Mouse (Mus musculus): ENCODE measurements at regions not wholly inside any gene's neighbourhood (a gene's known extent, or its start where the extent isn't known, plus 50 kb on each side); places are given as distances from the start of the nearest gene placed in this dataset.

DNA sequence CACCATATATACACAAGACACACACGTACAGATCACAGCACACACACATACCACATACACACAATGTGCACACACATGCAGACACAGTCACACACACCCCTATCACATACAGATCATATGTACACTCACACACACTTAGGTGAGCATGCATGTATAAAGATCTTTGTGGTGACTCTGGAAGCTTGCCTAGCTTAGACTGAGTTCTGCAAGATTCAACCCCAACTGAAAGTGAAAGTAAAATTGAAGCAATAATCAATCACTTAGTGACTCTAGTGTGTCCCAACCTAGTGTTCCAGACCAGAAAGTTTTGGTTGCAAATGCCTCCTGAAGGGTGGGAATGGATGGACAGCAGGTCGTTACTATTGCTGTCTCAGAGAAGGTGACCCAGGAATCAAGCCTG, 262.8 kb downstream of the Bcl11a start:
- no peak for DNase-seq (ENCODE audit: low spot score)

GRCm38 (mm10) chr11:24341650-24342049, 263.8 kb downstream of the Bcl11a start:
- DNase-seq (ENCODE audit: low spot score) = no peak

DNA sequence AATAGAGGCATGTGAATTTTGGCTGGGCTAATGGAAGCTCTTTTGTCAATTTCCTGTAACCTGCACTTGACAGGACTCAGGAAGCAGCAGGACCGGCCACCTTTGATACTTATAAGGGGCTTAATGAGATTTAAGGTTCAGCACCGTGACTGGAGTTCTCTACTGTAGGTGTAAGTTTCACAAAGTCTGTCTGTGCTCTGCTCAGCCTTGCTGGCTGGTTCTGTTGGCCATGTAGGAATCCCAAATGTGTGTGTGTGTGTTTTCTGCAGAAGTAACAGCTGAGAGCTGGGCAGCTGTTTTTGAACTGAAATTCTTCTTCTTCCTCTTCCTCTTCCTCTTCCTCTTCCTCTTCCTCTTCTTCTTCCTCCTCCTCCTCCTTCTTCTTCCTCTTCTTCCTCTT, 264.3 kb downstream of the Bcl11a start:
- no peak for DNase-seq (ENCODE audit: low spot score)

DNA sequence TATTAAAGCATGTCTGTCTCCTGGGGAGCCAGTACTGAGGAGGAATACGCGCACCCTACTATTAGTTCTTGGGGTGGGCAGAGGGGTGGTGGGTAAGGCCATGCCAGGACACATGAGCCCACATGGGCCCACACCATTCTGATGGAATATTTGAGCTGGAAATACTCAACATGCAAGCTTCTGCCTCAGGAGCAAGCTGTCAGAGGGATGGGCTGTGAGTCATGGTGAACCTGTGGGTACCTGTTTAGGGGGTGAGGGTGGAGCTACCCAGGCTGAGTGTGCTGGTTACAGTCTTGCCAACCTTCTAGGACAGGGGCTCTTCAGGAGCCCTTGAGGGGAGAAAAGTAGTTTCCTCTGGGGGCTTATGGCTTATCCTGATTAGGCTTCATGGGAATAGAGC, 264.9 kb downstream of the Bcl11a start:
- DNase-seq (ENCODE audit: low spot score) = no peak

DNA sequence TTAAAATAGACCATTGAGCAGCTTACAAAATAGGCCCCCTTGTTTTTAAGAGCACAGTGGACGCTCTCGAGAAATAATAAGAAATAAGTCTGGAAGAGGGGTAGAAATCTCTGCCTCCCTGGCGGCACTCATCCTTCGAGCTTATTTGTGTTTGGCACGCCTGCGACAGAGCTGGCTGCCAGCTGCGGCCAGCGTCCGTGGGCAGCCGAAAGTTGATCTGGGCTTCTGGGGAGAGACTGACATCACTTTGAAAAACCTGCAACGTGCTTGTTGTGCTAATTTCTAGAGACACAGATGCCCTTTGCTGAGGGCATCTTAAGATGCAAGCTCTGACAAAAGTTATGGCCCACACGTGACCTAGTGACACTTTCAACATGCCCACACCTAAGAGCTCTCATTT, 269.4 kb downstream of the Bcl11a start:
- no peak for DNase-seq (ENCODE audit: low spot score)

- no peak for DNase-seq (ENCODE audit: low spot score)
These were observed 270.9 kb downstream of the Bcl11a start for GRCm38 (mm10) chr11:24348741-24349140.

DNA sequence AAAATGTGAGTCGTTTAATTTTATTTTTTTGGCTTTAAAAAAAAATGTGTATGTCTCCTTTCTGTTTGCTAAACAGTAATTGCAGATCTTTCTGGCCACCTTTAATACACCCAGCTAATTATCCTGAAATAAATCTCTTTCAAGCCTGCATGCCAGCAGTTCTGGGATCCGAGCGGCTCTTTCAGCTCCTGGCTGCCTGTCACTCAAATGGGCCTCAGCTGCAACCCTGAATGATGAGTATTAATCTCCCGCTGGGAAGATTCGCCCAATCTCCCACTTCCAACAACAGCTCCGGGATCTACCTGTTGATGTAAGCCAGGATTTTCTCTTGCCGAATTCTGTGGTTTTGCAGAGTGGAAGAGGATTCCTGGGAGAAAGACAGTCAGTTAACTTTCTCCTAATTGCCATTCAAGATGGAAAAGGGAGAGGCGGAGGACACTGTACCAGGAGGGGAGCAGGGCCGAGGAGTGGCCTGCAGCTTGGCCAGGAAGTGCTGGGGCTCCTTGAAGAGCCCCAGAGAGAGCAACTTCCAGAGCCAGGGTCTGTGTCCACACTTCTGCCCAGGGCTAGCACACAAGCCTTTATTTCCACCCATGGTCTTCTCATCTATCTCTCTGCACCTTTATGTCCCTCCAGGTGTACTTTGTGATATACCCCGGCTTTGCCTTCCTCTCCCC, 272.2 kb downstream of the Bcl11a start:
- no peak for DNase-seq (ENCODE audit: low spot score)

GRCm38 (mm10) chr11:24350839-24351238, 273.0 kb downstream of the Bcl11a start:
- DNase-seq (ENCODE audit: low spot score) = no peak

- no peak for DNase-seq (ENCODE audit: low spot score)
These were observed 274.2 kb downstream of the Bcl11a start for GRCm38 (mm10) chr11:24352071-24352470.

- DNase-seq (ENCODE audit: low spot score) = no peak
These were observed 275.2 kb downstream of the Bcl11a start for GRCm38 (mm10) chr11:24353056-24353455.

- DNase-seq (ENCODE audit: low spot score) = no peak
These were observed 279.5 kb downstream of the Bcl11a start for GRCm38 (mm10) chr11:24357388-24357787.

DNA sequence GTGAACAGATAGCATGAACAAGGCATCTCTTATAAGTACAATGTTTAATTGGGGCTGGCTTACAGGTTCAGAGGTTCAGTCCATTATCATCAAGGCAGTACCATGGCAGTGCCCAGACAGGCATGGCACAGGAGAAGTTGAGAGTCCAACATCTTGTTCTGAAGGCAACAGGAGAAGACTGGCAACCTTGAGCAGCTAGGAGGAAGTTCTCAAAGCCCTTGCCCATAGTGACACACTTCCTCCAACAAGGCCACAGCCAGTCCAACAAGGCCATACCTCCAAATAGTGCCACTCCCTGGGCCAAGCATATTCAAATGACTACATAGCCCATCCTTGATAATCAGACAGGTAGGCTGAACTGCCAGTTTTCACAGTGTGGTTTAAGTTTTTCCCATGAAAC, 281.2 kb downstream of the Bcl11a start:
- no peak for DNase-seq (ENCODE audit: low spot score)

GRCm38 (mm10) chr11:24361998-24362687, 284.3 kb downstream of the Bcl11a start:
- DNase-seq (ENCODE audit: low spot score) = no peak

DNA sequence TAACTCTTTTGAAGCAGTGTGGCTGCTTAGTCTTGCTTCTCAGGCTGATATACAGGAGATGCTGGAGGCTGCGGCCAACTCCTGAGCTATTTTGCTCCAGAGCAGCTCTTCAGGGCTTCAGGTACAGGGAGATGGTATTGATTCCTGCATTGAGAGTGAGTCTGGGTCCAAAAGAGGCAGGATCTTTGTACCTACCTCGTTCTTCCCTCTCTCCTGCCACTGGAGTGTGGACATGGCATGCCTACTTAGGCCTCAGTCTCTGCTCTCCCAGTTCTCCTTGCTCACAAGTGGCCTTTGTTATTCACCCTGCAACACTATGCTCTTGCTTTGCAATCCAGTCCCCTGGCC, 284.8 kb downstream of the Bcl11a start:
- DNase-seq (ENCODE audit: low spot score) = no peak

DNA sequence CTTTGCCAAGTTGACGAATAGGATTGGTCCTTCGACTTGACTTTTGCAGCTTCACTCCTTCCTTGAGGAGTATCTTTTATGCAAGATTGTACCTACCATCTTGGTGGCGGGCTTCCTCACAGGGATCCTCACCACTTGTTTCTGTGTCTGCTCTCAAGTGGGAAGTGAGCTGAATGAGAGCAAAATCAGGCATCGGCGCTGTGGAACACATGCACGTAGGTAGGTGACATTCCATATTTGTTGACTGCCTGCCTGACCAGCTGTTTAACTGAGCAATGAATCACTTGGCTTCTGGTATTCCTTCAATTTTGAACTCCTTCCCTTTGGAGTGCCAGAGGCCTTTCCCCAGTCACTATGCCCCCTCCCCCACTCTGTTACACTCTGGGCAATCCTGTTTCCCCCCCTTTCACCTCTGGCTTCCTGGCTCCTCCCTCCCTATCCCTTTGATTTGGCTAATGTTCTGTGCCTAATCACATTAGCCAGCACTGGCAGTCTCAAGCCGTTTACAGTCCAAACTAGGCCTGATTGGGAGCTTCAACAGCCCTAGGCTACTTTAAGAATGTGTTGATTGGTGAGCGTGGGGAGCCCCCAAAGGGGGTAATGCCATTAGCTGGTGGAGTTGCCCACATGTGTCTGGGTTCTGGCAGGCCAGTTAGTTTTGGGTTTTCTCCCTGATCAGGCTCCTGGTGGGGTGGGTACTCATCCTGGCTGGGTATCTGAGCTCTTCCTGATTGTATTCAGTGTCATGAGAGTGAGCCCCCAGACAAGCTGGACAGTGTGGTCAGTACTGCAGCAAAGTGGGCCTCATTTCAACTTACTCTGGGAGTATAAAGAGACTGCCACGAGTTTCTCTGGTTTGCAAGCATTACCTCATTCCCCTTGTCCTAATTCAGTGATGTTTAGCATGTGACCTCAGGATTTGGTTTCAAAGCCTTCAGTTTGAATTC, 285.8 kb downstream of the Bcl11a start:
- no peak for DNase-seq (ENCODE audit: low spot score)

DNA sequence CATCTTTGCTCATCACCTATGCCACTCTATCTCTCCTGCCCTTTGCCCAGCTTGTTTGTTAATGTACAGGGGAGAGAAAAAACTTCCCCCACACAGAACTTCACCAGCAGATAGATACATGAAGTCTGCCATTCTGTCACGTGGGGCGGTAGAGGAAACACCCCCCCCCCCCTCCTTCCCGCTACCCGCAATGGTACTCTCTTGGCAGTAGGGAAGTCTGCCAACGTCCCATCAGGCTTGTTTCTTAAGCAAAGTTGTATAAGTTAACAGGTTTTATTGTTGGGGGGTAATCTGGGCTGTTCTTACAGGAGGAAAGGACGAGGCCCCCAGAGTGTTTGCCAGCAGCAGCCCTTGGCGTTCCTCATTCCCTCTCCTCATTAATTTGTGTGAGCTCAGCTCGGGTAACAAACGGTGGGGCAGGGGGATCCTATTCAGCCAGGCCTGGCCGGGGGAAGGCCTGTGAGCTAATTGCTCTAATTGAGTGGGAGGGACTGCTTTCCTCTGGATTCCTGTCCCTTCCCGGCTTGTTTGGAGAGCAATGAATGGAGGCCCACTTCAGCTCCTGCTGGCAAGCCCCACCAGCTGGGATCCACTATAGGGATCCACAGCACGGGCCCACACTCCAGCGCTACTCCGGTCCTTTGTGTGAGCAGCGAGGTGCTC, 292.5 kb downstream of the Bcl11a start:
- no peak for DNase-seq (ENCODE audit: low spot score)

DNA sequence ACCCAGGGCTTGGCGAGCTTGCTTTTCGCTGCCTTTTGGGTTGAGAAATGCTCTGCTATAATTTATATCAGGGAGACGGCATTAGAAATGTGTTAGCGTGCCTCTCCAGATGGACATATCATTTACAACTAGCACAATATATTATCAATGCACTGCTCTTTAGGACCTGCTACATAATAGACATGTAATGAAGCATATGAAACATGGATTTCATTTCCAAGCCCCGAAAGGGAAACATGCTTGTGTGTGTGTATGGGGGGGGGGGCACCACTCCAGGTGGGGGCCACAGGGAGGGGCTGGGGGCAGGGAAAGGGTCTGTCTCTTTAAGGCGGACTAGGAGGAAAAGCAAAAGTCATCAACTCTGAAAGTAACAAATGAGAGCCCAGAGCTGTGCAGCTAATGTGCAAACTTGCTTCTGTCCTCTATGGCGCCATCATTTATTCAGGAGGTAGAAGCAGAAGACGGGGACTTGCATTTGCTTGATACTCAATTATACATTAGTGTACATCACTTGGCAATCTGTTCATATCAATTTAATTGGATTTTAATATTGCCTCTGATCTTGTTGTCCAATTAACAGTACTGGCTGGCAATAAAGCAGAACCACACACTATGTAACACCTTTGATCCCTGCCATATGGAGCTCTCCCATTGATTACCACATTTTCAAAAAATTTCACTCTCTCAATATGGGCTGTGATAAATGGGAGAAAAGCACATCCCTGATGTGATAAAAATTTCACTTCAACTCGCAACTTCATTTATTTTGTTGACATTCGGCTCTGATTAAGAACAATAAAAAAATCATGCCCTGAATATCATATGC, 293.2 kb downstream of the Bcl11a start:
- DNase-seq (ENCODE audit: low spot score) = no peak

- no peak for DNase-seq (ENCODE audit: low spot score)
These were observed 293.8 kb downstream of the Bcl11a start for GRCm38 (mm10) chr11:24371687-24371950.

DNA sequence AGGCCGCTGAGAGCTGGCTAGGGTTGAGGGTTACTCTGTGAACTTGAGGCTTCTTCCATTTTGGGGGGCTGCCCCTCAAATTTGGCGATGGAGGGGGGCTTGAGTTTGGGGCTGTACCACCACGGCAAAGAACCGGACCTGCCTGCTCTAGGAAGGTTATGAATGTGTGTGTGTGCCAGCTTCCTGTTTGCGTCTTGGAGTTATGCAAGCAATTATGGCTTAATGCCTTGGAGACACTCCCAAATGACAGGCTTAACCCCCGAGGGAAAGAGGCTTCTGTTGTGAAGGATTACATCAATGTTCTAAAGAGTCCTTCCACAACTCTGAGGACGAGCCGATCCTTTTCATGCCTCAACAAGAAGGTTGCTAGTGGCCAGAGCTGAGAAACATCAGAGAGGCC, 294.1 kb downstream of the Bcl11a start:
- DNase-seq (ENCODE audit: low spot score) = no peak

DNA sequence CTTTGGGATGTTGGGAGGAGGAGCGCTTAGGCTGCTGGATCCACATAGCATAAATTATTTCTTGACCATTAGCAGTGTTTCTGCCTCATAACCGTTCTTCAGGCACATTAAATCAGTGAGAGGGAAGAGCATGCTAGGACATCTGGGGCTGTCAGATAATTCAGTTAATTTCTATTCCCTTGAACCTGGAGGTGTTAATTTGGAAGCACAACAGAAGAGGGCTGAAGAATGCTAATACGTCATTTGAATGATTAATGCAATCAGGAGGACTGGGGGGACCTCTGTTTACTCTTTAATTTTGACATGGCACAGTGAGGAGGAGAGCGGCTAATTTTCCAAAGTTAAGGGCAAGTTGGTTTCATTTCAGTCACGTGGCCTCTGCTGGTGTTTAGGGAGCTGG, 294.8 kb downstream of the Bcl11a start:
- DNase-seq (ENCODE audit: low spot score) = no peak

DNA sequence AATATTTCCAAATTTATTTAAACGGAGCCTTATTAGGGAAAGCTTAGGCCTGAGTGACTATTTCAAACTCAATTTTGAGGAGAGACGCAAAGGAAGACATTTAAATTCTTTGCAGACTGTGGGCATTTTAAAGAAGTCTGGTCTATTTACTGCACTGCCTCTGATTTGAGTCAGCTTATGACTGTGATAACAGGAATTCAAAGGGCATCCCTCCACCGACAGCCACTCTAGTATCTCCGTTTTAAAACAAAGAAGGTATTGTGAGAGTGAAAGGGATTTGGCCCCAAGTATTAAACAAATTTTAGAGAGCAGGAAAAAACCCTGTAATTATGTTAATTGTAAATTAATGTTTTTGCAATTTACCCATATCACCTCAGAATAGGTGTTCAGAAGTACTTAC, 295.4 kb downstream of the Bcl11a start:
- no peak for DNase-seq (ENCODE audit: low spot score)

DNA sequence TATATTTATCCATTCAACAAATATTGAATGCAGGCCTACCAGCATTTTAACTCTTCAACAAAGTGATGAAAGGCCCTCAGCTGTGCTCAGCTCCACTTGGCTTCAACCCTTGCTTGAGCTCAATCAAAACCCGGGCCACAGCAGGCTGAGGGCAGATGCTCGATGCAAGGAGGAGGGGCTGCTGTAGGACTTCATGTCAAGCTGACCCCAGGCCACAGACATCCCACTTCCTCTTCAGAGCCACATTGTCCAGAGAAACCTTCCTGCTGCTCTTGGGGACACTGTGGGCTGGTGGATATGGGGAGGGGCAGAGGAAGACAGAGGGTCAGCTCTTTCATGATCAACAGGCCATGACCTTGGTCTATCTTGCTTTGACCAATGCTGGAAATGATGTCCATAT, 299.7 kb downstream of the Bcl11a start:
- DNase-seq (ENCODE audit: low spot score) = no peak
